Mouse (Mus musculus) forebrain, embryonic 16.5 days (tissue): ENCODE measurements around the gene Slc22a3. TPM values are rescaled to one million over a fixed set of nuclear protein-coding genes. Genes with fewer than 3 reads are reported as not detected.

Experiments used
- ATAC-seq: fragments of 200-750 bp; cut with Nextera tagmentation; 2 replicates; pipeline ENCODE4 v1.8.0; 2017; ENCODE audit warnings: mild to moderate bottlenecking, moderate library complexity
- H3K27ac ChIP-seq: fragments of 300-500 bp; sonication (generic); 2 replicates; pipeline ENCODE4 v1.5.1; 2014; ENCODE audit warnings: low read length, control low read depth
- H3K27me3 ChIP-seq: fragments of 300-500 bp; sonication (generic); replicated peaks from 2 replicates; pipeline ENCODE4 v1.6.1; 2014; ENCODE audit warnings: low read length; ENCODE audit not compliant: control insufficient read depth, insufficient read depth
- H3K36me3 ChIP-seq: fragments of 300-500 bp; sonication (generic); 2 replicates; pipeline ENCODE4 v1.6.1; 2014; ENCODE audit not compliant: control insufficient read depth, insufficient read depth
- H3K4me1 ChIP-seq: fragments of 300-500 bp; sonication (generic); replicated peaks from 2 replicates; pipeline ENCODE4 v1.6.1; 2014; ENCODE audit warnings: low read length; ENCODE audit not compliant: control insufficient read depth, insufficient read depth
- H3K4me2 ChIP-seq: fragments of 300-500 bp; sonication (generic); 2 replicates; pipeline ENCODE4 v1.6.1; 2014; ENCODE audit warnings: mild to moderate bottlenecking, low read length, control low read depth
- H3K4me3 ChIP-seq: fragments of 300-500 bp; sonication (generic); replicated peaks from 2 replicates; pipeline ENCODE4 v1.5.1; 2014; ENCODE audit warnings: mild to moderate bottlenecking, low read length, control low read depth
- H3K9ac ChIP-seq: fragments of 300-500 bp; sonication (generic); replicated peaks from 2 replicates; pipeline ENCODE4 v1.6.1; 2014; ENCODE audit warnings: low read depth, low read length, control low read depth
- H3K9me3 ChIP-seq: fragments of 300-500 bp; sonication (generic); 2 replicates; pipeline ENCODE4 v1.6.1; 2016; ENCODE audit warnings: low read length; ENCODE audit not compliant: control insufficient read depth
- WGBS: fragments of 180-500 bp; shearing (Covaris S2); extraction: QIAGEN DNeasy Blood & Tissue Kit; methylation state at CpG from one replicate; pipeline ENCODE4 v1.1.7; 2014; 5-methylcytosine and 5-hydroxymethylcytosine counted together
- polyA plus RNA-seq: library from polyadenylated mRNA; unstranded; fragments of >200 nt; fragmentation: Nextera tagmentation; extraction: Ambion mirVana; gene quantifications from 2 replicates; pipeline ENCODE4 v1.2.1, GENCODE M21; 2015

Slc22a3 gene
- polyA plus RNA-seq, 1 experiment from 2014 or later, result 1.1 TPM

DNA sequence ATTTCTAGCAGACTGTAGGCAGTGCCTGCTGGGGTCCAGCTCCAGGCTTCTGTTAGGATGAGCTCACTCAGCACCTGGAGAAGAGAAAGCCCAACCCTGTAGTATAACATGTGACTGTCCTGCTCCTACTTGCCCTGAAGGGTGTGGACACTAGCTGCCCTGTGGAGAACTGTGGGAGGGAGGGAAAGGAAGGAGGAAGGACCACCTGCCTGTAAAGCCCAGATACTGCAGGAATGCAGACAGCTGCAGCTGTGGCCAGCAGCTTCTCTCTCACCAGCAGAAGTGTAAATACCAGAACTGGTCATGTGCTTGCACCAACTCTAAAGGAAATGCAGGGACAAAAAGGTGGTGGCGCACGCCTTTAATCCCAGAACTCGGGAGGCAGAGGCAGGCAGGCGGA lies 137.2 kb downstream of the Slc22a3 start:
- Histone ChIP-seq H3K4me2 (no peak overlapping the region), H3K4me1 (no peaks in the 10 kb centered on the region), H3K27ac (no peak overlapping the region), H3K27me3 (no peaks in the 10 kb centered on the region), H3K36me3 (no peaks in the 10 kb centered on the region), H3K9me3 (no peaks in the 10 kb centered on the region), H3K4me3 (no peak overlapping the region), H3K9ac (no peak overlapping the region)
- 83% methylated on average over 4 of the region's 4 CpGs for WGBS
- no peak for ATAC-seq

DNA sequence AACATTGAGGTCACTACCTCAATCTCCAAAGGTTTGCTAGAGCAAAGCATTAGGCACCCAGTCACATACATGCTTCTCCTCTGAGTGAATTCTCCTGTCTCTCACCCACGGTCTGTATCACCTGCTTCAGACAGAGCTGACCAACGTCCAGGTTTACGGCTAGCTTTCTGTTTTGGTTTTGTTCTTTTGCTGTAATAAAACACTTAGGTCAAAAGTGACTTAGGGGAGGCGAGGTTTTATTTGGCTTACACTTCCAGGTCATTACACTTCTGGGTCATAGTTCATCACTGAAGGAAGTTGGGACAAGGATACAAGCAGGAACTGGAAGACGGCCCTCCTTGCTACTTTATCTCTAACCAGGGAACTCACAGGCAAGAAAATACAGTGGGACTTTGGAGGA lies 138.1 kb downstream of the Slc22a3 start:
- 85% methylated on average over 5 of the region's 5 CpGs for WGBS

More for the DNA sequence above, 138.1 kb downstream of the Slc22a3 start:
- H3K9me3 ChIP-seq, result no peaks in the 10 kb centered on the region
- no peak overlapping the region for H3K4me2 ChIP-seq
- ATAC-seq, result no peak
- no peaks in the 10 kb centered on the region for H3K27me3 ChIP-seq
- no peaks in the 10 kb centered on the region for H3K36me3 ChIP-seq
- no peak overlapping the region for H3K27ac ChIP-seq
- no peak overlapping the region for H3K9ac ChIP-seq
- peaks cover under 1% of the 10 kb centered on the region; the same call in 1 of the 2 replicates for H3K4me1 ChIP-seq
- H3K4me3 ChIP-seq, result no peak overlapping the region

Other genes starting within 250 kb of the Slc22a3 start
- gene Map3k4, start 188.9 kb downstream of the Slc22a3 start, polyA plus RNA-seq, result 33.7 and 37.8 TPM in 2 replicates
- 0.08 TPM in 1 of 2 replicates, not detected in the other for gene Plg, start 129.1 kb downstream of the Slc22a3 start, polyA plus RNA-seq
- 1.7 and 1.8 TPM in 2 replicates for gene Slc22a2, start 76.4 kb upstream of the Slc22a3 start, polyA plus RNA-seq
- gene Slc22a1, start 168.1 kb upstream of the Slc22a3 start, polyA plus RNA-seq, result not detected in 2 replicates